Mouse (Mus musculus): ENCODE measurements around the gene Tmem63a.

DNA sequence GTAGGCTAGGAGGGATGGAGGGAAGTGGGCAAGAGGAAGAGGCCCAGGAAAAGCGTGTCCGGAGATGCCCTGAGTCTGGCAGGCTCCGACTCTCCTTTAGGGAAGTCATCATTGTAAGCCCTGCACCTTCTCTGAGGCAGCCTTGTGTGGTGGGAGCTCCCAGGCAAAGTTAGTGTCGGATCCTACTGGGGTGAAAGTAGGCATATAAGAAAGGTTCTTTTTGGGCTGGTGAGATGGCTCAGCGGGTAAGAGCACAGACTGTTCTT lies 37.4 kb upstream of the Tmem63a start:
- no peak for TF ChIP-seq POLR2A (IDR thresholded peaks at IDR 0.05; ENCODE audit: insufficient read depth, low read depth, low read length)
- no peak for TF ChIP-seq CTCF (IDR thresholded peaks at IDR 0.05; ENCODE audit: insufficient read depth, low read depth, low read length)
